Mouse (Mus musculus) embryo, embryonic 9.5 days (tissue): ENCODE measurements around the gene Ankrd27.

Source experiments
- DNase-seq: peaks from one replicate; pipeline ENCODE4 v3.0.0-alpha.2; 2017; ENCODE audit errors: extremely low spot score

The Ankrd27 gene

GRCm38 (mm10) chr7:35584068-35584785, 1.8 kb upstream of the Ankrd27 start:
- peak; percentile 8 for DNase-seq

- DNase-seq = peak; percentile 58
Observed at GRCm38 (mm10) chr7:35584786-35585190, 1.3 kb upstream of the Ankrd27 start.

- peak; percentile 87 for DNase-seq
Observed at GRCm38 (mm10) chr7:35585191-35586054, 621 bp upstream of the Ankrd27 start, which contains the start of gene Rgs9bp. Gene Rgs9bp (minus strand): TSS chr7:35585582.

- DNase-seq = no peak
Observed at GRCm38 (mm10) chr7:35586906-35587445, 932 bp downstream of the Ankrd27 start.

- DNase-seq = no peak
Observed at GRCm38 (mm10) chr7:35587728-35588127, 1.7 kb downstream of the Ankrd27 start.

GRCm38 (mm10) chr7:35588680-35589428, 2.8 kb downstream of the Ankrd27 start:
- no peak for DNase-seq

GRCm38 (mm10) chr7:35589485-35589884, 3.4 kb downstream of the Ankrd27 start:
- DNase-seq = no peak

- DNase-seq = no peak
Observed at GRCm38 (mm10) chr7:35590731-35591191, 4.7 kb downstream of the Ankrd27 start.

GRCm38 (mm10) chr7:35594311-35594710, 8.3 kb downstream of the Ankrd27 start:
- DNase-seq = no peak

GRCm38 (mm10) chr7:35599492-35599891, 13.4 kb downstream of the Ankrd27 start:
- DNase-seq = no peak

GRCm38 (mm10) chr7:35600031-35600430, 14.0 kb downstream of the Ankrd27 start:
- no peak for DNase-seq

- no peak for DNase-seq
Observed at GRCm38 (mm10) chr7:35601106-35601505, 15.1 kb downstream of the Ankrd27 start.

- no peak for DNase-seq
Observed at GRCm38 (mm10) chr7:35602766-35603165, 16.7 kb downstream of the Ankrd27 start.

- DNase-seq = no peak
Observed at GRCm38 (mm10) chr7:35606816-35607215, 20.8 kb downstream of the Ankrd27 start.

- DNase-seq = no peak
Observed at GRCm38 (mm10) chr7:35609245-35609644, 23.2 kb downstream of the Ankrd27 start.

- no peak for DNase-seq
Observed at GRCm38 (mm10) chr7:35617513-35617912, 31.5 kb downstream of the Ankrd27 start.

GRCm38 (mm10) chr7:35622626-35623025, 36.6 kb downstream of the Ankrd27 start:
- no peak for DNase-seq

GRCm38 (mm10) chr7:35626038-35626437, 40.0 kb downstream of the Ankrd27 start:
- DNase-seq = no peak

- DNase-seq = no peak
Observed at GRCm38 (mm10) chr7:35627371-35627770, 41.3 kb downstream of the Ankrd27 start.

- DNase-seq = peak; percentile 17
Observed at GRCm38 (mm10) chr7:35628496-35628895, 42.5 kb downstream of the Ankrd27 start.

GRCm38 (mm10) chr7:35636229-35636628, 50.2 kb downstream of the Ankrd27 start:
- DNase-seq = peak; percentile 29

GRCm38 (mm10) chr7:35636874-35637273, 50.8 kb downstream of the Ankrd27 start:
- no peak for DNase-seq
